11 mouse cellular contexts compared by ENCODE assay signal in the genomic region with DNA sequence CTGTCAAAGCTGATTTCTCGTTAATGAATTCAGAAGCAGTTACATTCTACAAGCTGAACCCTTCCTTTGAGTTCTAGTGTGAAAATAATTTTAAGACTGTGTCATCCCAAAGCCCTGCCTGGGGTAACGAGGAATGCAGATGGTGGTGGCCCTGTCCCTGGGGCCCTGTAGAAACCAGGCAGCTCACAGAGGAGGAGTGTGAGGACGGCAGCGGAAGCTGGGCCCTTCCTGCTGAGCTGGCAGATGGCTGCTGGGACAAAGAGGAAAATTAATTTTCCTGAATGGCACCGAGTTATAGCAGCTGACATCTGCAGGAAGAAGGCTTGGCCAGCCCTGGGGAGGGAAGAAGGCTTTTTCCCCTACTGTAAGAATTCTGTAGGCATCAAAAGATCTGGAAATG.
A peak's percentile ranks its signal among the peaks of the same experiment; 100 is the strongest.
DNase-seq lines count a peak whose midpoint lies in the region; ATAC-seq and TF ChIP-seq lines count a peak whose summit lies in the region.
"Had no signal": no experiment of that assay in that cellular context is flagged by ENCODE, and none has a peak within 500 bp of the region (broad histone marks: within the 10 kb centered on the region; RNA-seq: fewer than 3 reads in every experiment).

No protein-coding gene starts in this region.

- DNase-seq in heart, adult 11 months: peak; percentile 99
- DNase-seq in heart, postnatal 36 days: no peak
- no peak for DNase-seq in stomach, postnatal 0 days (ENCODE audit: low spot score)
- peak; percentile 52 for DNase-seq in kidney, postnatal 0 days (ENCODE audit: low spot score)
- no peak for DNase-seq in ovary, postnatal 14 days (ENCODE audit: low spot score)
- DNase-seq in left cerebral cortex, adult 8-10 months (ENCODE audit: low spot score in 2 of 2): no peak
- DNase-seq: liver, postnatal 0 days had no signal

- H3K36me3 ChIP-seq in stomach, embryonic 14.5 days (ENCODE audit: control insufficient read depth, insufficient read depth, low read length): no peaks in the 10 kb centered on the region
- no peaks in the 10 kb centered on the region; the same call in 1 of the 2 replicates for H3K36me3 ChIP-seq in stomach, postnatal 0 days (ENCODE audit: control insufficient read depth, insufficient read depth, low read length)
- H3K36me3 ChIP-seq in kidney, postnatal 0 days (ENCODE audit: insufficient read depth, low read length): no peaks in the 10 kb centered on the region
- H3K36me3 ChIP-seq: embryonic facial prominence, embryonic 13.5 days had no signal

- 0 out of 2 replicates have a peak, but pooled peaks cover 4% of the 10 kb centered on the region for H3K4me1 ChIP-seq in stomach, embryonic 14.5 days (ENCODE audit: control insufficient read depth, insufficient read depth, low read length)
- no peaks in the 10 kb centered on the region for H3K4me1 ChIP-seq in stomach, postnatal 0 days (replicated peaks; ENCODE audit: control insufficient read depth, insufficient read depth)
- H3K4me1 ChIP-seq in kidney, postnatal 0 days (replicated peaks; ENCODE audit: insufficient read depth, low read length): no peaks in the 10 kb centered on the region

- H3K27me3 ChIP-seq in stomach, embryonic 14.5 days (ENCODE audit: control insufficient read depth, insufficient read depth, low read length): no peaks in the 10 kb centered on the region
- H3K27me3 ChIP-seq in stomach, postnatal 0 days (ENCODE audit: control insufficient read depth, insufficient read depth, low read length): no peaks in the 10 kb centered on the region
- no peaks in the 10 kb centered on the region for H3K27me3 ChIP-seq in kidney, postnatal 0 days (ENCODE audit: insufficient read depth, low read length)
- H3K27me3 ChIP-seq: embryonic facial prominence, embryonic 13.5 days had no signal

- no peak for TF ChIP-seq CTCF in stomach, postnatal 0 days (IDR thresholded peaks at IDR 0.05; ENCODE audit: low read depth)
- no peak for TF ChIP-seq CTCF in kidney, postnatal 0 days (IDR thresholded peaks at IDR 0.05; ENCODE audit: low read depth)

- H3K4me3 ChIP-seq in stomach, embryonic 14.5 days (ENCODE audit: low read depth, low read length): no peak overlapping the region
- H3K4me3 ChIP-seq in stomach, postnatal 0 days (ENCODE audit: low read depth, low read length): no peak overlapping the region
- no peak overlapping the region for H3K4me3 ChIP-seq in kidney, postnatal 0 days (replicated peaks; ENCODE audit: low read depth, low read length)
- H3K4me3 ChIP-seq: embryonic facial prominence, embryonic 13.5 days had no signal

- 66% methylated on average over 5 of the region's 5 CpGs for WGBS in stomach, embryonic 14.5 days
- 64% methylated on average over 5 of the region's 5 CpGs for WGBS in stomach, postnatal 0 days
- 60% methylated on average over 5 of the region's 5 CpGs for WGBS in kidney, postnatal 0 days

- no peak overlapping the region for H3K9ac ChIP-seq in stomach, embryonic 14.5 days (replicated peaks; ENCODE audit: low read depth, low read length)
- no peak overlapping the region for H3K9ac ChIP-seq in stomach, postnatal 0 days (ENCODE audit: low read length)
- H3K9ac ChIP-seq in kidney, postnatal 0 days (ENCODE audit: low read depth, low read length): no peak overlapping the region
- H3K9ac ChIP-seq: embryonic facial prominence, embryonic 13.5 days; liver, postnatal 0 days had no signal

- peak overlapping the region; percentile 27; the same call in 1 of the 2 replicates for H3K27ac ChIP-seq in stomach, embryonic 14.5 days (ENCODE audit: low read length)
- no peak overlapping the region for H3K27ac ChIP-seq in stomach, postnatal 0 days (replicated peaks)
- peak overlapping the region; percentile 42; the same call in 1 of the 2 replicates for H3K27ac ChIP-seq in kidney, postnatal 0 days
- H3K27ac ChIP-seq: embryonic facial prominence, embryonic 13.5 days had no signal

- ATAC-seq in stomach, embryonic 14.5 days (ENCODE audit: insufficient number of reproducible peaks, insufficient read depth, low FRiP score, low read depth): no peak
- ATAC-seq in stomach, postnatal 0 days (ENCODE audit: low FRiP score, low TSS enrichment): no peak
- no peak for ATAC-seq in kidney, postnatal 0 days (replicated peaks; ENCODE audit: low FRiP score, low read depth)
- ATAC-seq in CD4-positive, CD25-positive, alpha-beta regulatory T cell, adult 4 months: no peak
- ATAC-seq: inflammation-experienced regulatory T-cells, adult 6 months; liver, postnatal 0 days had no signal

- no peak overlapping the region for H3K4me2 ChIP-seq in stomach, embryonic 14.5 days (replicated peaks; ENCODE audit: low read depth, low read length)
- no peak overlapping the region for H3K4me2 ChIP-seq in stomach, postnatal 0 days (replicated peaks; ENCODE audit: low read depth)
- H3K4me2 ChIP-seq in kidney, postnatal 0 days (ENCODE audit: low read length): no peak overlapping the region
- H3K4me2 ChIP-seq: embryonic facial prominence, embryonic 13.5 days had no signal

- no peaks in the 10 kb centered on the region for H3K9me3 ChIP-seq in stomach, embryonic 14.5 days (ENCODE audit: control insufficient read depth, low read depth, low read length)
- H3K9me3 ChIP-seq in stomach, postnatal 0 days (ENCODE audit: control insufficient read depth, low read length): no peaks in the 10 kb centered on the region
- H3K9me3 ChIP-seq in kidney, postnatal 0 days (replicated peaks; ENCODE audit: low read length): no peaks in the 10 kb centered on the region
- H3K9me3 ChIP-seq: embryonic facial prominence, embryonic 13.5 days had no signal

- intact Hi-C loops in heart, postnatal 36 days (cut with DNase I): no loop called here

- no peak for TF ChIP-seq EP300 in stomach, postnatal 0 days (optimal IDR thresholded peaks at IDR 0.05)

Comparison
In these comparisons a context has a peak if more than half of its experiments do, and no peak if none do; other contexts are left out.
1. DNase-seq: peak in heart, adult 11 months (single experiment) and kidney, postnatal 0 days (single experiment); none in heart, postnatal 36 days (0 of 2), stomach, postnatal 0 days (single experiment), ovary, postnatal 14 days (single experiment) and left cerebral cortex, adult 8-10 months (0 of 2).